Mouse (Mus musculus) frontal cortex, adult (tissue): ENCODE measurements at regions not wholly inside any gene's neighbourhood (a gene's known extent, or its start where the extent isn't known, plus 50 kb on each side); places are given as distances from the start of the nearest gene placed in this dataset.
A peak's percentile ranks its signal among the peaks of the same experiment; 100 is the strongest.

Experiments used
- ATAC-seq: cut with Nextera tagmentation; 2 replicates; pipeline ENCODE4 v1.9.2; 2017; ENCODE audit warnings: mild to moderate bottlenecking, moderate library complexity, mixed read lengths; ENCODE audit not compliant: low TSS enrichment

- no peak for ATAC-seq
These were observed 60.3 kb downstream of the 4930544G11Rik start for GRCm38 (mm10) chr6:66012675-66013074.

GRCm38 (mm10) chr6:66023531-66023930 is 71.1 kb downstream of the 4930544G11Rik start:
- ATAC-seq = no peak

DNA sequence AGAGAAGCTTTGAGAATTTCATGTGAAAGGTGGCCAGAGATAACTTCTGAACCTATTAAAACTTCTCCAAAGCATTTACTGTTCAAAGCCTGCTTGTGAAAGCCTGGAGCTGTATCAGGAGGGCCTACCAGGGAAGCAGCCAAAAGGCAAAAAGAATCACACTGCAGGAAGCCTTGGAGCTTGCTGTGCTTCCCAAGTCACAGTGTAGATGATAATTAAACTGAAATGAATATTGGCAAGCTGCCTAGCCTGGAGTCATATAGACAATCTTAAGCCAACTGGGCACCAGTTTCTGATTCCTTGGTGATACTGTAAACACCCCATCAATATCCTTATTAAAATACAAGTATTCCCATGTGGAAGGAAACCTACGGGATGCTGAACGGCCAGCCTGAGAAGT is 84.4 kb downstream of the 4930544G11Rik start:
- no peak for ATAC-seq

DNA sequence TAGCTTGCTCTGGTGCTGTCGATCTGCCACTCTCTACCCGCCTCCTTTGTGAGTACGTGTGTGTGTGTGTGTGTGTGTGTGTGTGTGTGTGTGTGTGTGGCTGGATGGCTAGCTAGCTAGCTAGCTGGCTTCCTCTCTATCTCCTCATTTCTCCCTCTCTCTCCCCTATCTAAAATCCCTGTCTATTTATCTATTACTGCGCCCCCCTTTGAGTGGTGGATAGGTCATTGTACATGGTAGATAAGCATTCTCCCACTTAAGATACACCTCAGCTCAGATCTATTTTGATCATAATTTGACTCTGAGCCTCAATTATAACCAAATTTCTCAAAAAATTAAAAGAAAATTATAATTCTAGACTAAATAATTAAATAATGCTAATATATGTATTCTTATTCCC is 99.4 kb downstream of the 4930544G11Rik start:
- ATAC-seq = no peak

DNA sequence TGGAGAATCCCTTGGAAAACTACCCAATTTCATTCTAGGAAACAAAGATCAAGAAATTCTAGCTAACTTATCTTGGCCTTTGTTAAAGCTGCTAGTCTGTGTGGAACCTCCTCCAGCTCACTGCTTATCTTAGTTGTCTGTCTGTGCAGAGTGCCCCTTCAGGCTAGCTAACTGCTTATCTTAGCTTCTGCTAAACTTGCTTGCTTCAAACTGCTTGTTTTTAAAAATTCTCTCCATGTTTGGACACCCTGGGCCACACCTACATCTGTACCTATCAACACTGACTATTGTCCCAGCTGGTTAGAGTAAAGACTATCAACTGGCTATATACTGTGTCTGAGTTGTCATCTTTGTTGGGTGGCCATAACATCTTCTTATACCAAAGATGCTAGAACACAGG is 100.0 kb downstream of the 4930544G11Rik start:
- ATAC-seq = no peak

- no peak for ATAC-seq
These were observed 100.8 kb downstream of the 4930544G11Rik start for GRCm38 (mm10) chr6:66053197-66053596.

- no peak for ATAC-seq
These were observed 116.5 kb downstream of the 4930544G11Rik start for GRCm38 (mm10) chr6:66068874-66069273.

- no peak for ATAC-seq
These were observed 125.0 kb downstream of the 4930544G11Rik start for GRCm38 (mm10) chr6:66077445-66077844.

DNA sequence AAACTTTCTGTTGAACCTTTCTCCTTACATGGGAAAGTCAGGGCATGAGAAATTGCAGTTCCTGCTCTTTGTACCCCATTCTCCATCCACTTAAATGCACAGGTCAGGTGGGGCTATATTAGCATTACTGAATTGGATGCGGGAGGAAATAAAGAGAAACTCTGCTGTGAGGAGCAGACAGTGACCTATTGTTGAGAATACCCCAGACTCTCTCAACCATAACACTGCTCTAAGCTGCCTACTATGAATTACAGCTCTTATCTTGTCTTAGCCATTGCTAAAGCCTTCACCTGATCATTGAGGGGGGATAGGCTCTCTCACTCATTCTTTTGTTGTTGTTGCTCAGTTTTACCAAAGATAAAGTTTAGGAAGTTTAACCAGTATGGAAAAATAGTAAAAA is 126.4 kb downstream of the 4930544G11Rik start:
- ATAC-seq = no peak

GRCm38 (mm10) chr6:66101555-66102071 is 149.2 kb downstream of the 4930544G11Rik start:
- ATAC-seq = peak; percentile 93

DNA sequence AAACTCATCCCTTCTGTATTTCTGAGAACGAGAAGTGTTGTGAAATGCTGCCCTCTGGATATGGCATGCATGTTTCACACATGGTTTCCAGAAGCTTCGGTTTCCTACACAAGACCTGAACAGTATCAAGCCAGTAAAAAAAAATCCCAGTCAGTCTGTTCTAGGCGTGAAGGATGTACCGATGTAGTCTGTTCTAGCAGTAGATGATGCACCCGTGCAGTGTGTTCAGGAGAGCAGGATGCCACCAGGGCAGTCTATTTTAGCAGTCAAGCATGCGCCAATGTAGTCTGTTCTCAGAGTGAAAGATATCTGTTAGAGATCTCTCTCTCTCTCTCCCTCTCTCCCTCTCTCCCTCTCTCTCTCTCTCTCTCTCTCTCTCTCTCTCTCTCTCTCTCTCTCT is 162.0 kb downstream of the 4930544G11Rik start:
- peak; percentile 50 for ATAC-seq

GRCm38 (mm10) chr6:66121479-66122183 is 169.2 kb downstream of the 4930544G11Rik start:
- ATAC-seq = no peak

DNA sequence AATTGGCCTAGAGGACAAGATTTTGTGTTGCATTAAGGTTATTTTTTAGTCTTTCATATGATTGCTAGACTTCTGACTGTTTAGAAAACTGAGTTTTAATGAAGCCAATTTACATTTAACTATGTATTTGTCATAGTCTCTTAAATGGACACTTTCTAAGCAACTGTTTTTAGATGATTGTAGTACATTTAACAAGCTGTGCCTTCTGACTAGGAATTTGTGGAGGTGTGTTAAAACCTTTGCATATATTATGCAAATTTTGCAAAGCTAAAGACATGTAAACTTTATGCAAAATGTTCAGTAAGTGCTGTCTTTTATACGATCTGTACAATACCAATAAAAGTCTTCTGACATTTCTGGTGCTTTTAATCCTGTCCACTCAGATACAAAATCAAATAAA is 171.9 kb downstream of the 4930544G11Rik start:
- peak; percentile 98 for ATAC-seq

DNA sequence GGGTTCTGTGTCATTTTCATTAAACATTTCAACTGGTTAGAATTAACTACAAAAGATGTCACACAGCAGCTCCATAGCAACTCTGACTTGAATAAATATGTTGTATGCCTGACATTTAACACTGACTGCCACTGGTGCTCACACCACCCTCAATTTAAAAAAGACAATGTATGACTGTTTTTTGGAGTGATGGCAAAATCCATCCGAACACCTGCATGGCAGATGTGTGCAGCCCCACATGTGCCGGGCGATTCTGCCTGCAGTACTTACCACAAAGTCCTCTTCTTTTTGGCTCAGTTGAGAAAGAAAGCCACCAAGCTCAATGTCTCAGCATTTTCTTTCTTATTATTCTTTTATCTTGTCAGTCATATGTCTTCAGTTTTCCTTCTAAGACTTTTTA is 199.4 kb downstream of the 4930544G11Rik start:
- no peak for ATAC-seq

GRCm38 (mm10) chr6:66154831-66155230 is 202.4 kb downstream of the 4930544G11Rik start:
- ATAC-seq = no peak

- ATAC-seq = no peak
These were observed 208.4 kb downstream of the 4930544G11Rik start for GRCm38 (mm10) chr6:66160805-66161204.

DNA sequence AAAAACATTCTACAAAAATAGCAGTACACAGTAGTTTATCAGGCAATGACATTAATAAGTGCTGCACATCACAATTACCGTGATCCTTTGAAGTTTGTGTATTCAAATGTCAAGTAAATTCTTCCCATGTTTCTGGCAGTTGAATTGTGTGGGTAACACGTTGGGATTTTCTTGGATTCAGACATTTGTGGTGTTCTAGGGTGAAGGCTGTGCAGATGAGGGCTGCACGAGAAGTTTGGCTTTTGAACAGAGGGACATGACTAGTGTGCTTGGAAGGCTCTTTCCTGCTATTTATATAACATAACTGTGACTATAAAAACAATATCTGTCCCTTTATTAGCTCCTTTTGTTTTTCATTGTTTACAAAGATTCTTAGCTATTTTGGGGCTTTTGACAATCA is 216.5 kb downstream of the 4930544G11Rik start:
- no peak for ATAC-seq

DNA sequence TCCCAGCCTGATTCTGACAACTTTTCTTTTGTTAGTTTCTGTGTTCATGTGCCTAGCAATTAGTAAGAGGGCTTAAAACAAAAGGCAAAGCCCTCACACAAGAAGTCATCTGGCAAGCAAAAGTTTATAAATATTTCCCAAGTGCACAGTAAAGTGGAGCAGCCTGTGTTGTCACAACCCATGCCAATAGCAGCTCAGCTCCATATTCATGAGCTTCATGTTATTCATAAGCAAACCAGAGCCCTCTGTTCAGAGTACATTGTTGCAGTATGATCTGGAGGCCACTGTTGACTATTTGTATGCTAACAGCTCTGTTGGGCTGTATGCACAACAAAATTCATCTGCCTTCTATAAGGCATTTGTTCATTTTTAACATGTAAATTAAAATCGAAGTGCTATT is 245.6 kb downstream of the 4930544G11Rik start:
- peak; percentile 59; the same call in 1 of the 2 replicates for ATAC-seq

DNA sequence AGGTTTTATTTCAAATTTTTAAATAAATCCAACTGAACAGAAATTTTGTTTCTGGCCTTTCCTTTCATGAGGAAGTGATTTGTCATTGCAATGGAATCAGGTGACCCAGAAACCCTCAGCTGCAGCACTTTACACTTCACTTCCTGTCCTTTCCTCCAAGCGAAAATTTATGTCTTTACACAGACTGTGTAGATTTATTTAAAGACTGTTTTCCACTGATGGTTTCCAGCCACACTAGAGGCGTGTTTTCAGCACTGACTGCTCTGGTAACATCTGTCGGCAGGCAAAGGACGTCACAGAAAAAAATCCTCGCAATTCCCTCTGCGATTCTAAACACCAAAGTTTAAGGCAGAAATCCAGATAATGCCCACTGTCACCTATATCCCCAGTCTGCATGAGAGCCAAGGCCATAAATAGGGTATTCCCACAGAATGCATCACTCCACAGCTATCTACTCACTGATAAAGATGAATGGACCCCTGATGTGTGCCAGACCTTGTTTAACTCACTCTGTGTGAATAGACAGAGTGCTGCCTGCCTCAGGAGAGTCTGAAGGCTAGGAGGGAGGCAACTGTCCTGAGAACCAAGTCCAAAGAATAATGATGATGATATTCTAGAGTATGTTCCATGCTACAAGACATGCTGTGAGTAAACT is 247.9 kb downstream of the 4930544G11Rik start:
- ATAC-seq = peak; percentile 41; the same call in 1 of the 2 replicates

GRCm38 (mm10) chr6:66206197-66206925 is 254.0 kb downstream of the 4930544G11Rik start:
- no peak for ATAC-seq

DNA sequence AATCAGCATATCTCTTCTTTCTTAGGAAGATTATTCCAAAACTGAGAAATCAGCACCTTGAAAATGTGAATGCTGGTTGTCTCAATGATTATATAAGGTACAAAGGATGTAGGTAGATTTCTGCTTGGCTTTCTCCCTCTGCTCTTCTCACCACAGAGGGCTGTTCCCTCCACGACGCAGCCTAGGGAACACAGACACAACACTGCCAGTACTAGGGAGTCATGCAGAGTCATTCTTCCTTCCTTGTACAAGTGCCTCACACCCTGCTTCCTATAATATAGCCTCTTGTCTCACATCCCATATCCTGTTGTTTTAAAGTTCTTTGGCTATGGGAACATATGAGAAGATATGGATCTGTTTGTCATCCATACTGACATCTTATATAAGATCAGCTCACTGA is 265.1 kb downstream of the 4930544G11Rik start:
- ATAC-seq = no peak; the same call in 1 of the 2 replicates

DNA sequence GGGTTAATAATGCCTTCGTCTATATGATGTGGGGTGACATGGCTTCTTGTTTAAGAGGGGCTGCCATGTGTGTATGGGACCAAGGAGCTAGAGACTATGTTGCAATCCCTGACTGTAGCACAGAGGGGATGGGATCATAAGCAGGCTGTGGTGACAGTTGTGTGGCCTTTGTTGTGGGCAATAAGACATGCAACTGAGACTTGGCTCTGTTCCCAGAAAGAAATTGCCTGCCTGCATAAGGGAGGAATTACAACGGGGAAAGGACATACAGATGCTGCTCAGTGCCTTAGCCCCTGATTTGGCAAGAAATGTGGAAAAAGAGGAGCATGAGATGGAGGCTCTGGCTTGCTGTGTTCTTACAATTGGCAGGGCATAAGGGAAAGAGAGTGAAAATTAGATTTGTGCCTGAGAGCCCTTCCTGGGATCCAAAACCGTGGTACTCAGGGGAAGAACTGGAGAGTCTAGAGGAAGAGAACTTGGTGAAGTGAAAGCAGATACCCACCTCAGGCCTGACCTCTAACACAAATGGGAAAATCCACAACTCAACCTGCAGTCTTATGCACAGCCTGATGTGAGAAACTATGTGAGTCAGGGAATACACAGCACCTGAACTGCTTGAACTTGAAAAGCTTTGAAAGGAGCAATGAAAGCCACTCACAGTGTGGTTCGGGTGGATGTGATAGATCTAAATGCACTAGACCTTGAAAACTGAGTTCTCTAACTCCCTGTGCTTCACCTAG is 271.9 kb downstream of the 4930544G11Rik start:
- ATAC-seq = 0 out of 2 replicates have a peak, but pooled peaks have one; percentile 41
